Comparison of ENCODE assay signal across 21 mouse cellular contexts in the genomic region with DNA sequence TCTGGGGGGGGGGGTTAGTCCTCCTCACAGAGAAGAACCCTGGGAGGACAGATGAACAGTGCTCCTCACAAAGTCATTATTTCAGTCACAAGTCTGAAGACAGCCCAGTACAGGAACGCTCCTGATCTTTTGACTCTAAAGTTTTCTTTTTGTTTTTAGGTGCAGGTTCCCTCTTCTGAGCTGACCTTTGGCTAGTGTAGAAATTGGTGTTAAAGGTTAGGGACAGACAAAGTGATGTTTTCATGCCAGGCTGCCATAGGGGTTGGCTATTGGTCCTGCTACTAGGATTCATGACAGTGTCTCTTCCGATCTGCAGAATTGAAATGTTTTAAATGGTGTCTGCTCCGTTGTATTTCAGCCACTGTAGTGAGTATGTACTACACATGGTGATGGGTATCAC. TPM values are rescaled to one million over a fixed set of nuclear protein-coding genes. Genes with fewer than 3 reads are reported as not detected.
"Had no signal": no experiment of that assay in that cellular context is flagged by ENCODE, and none has a peak within 500 bp of the region (broad histone marks: within the 10 kb centered on the region; RNA-seq: fewer than 3 reads in every experiment).

No protein-coding gene starts in this region.

- H3K9me3 ChIP-seq: lung, embryonic 15.5 days; megakaryocyte, embryonic 14.5 days; midbrain, embryonic 13.5 days; midbrain, embryonic 15.5 days; neural tube, embryonic 13.5 days; neural tube, embryonic 15.5 days had no signal

- H3K4me2 ChIP-seq: lung, embryonic 15.5 days; midbrain, embryonic 11.5 days; midbrain, embryonic 13.5 days; midbrain, embryonic 15.5 days; neural tube, embryonic 13.5 days; neural tube, embryonic 15.5 days had no signal

- H3K9ac ChIP-seq: liver, embryonic 14.5 days; lung, embryonic 15.5 days; midbrain, embryonic 13.5 days; midbrain, embryonic 15.5 days; neural tube, embryonic 13.5 days; neural tube, embryonic 15.5 days had no signal

- H3K36me3 ChIP-seq: lung, embryonic 15.5 days; midbrain, embryonic 13.5 days; midbrain, embryonic 15.5 days; neural tube, embryonic 13.5 days; neural tube, embryonic 15.5 days had no signal

- ATAC-seq: lung, postnatal 0 days; midbrain, embryonic 13.5 days; midbrain, embryonic 15.5 days had no signal

- H3K27me3 ChIP-seq: lung, embryonic 15.5 days; megakaryocyte, embryonic 14.5 days; midbrain, embryonic 13.5 days; midbrain, embryonic 15.5 days; neural tube, embryonic 13.5 days; neural tube, embryonic 15.5 days had no signal

- H3K27ac ChIP-seq: liver, embryonic 14.5 days; lung, embryonic 15.5 days; macrophage; midbrain, embryonic 13.5 days; midbrain, embryonic 15.5 days; neural tube, embryonic 13.5 days; neural tube, embryonic 15.5 days had no signal

- H3K4me3 ChIP-seq: lung, embryonic 15.5 days; megakaryocyte, embryonic 14.5 days; midbrain, embryonic 13.5 days; midbrain, embryonic 15.5 days; myocyte; neural tube, embryonic 13.5 days; neural tube, embryonic 15.5 days had no signal

- DNase-seq: lung, adult 2 months; retina, postnatal 1 day; right cerebral cortex, adult 18-20 months; right cerebral cortex, postnatal 25 days; right cerebral cortex, postnatal 4 days; spleen, adult 18-20 months; thymus, adult 18-20 months; thymus, postnatal 25 days; thymus, postnatal 4 days had no signal

- H3K4me1 ChIP-seq: lung, embryonic 15.5 days; midbrain, embryonic 13.5 days; midbrain, embryonic 15.5 days; neural tube, embryonic 13.5 days; neural tube, embryonic 15.5 days had no signal

RNA-seq across cellular contexts. Expression of gene Slc6a4, which starts 29.8 kb away (rescaled TPM):
- total RNA-seq: megakaryocyte progenitor cell, adult 5-6 weeks had no signal
- polyA plus RNA-seq: myocyte had no signal
